Comparison of ENCODE assay signal across 8 mouse cellular contexts in genomic region chr8:122551265-122552051, GRCm38 (mm10). TPM values are rescaled to one million over a fixed set of nuclear protein-coding genes. Genes with fewer than 3 reads are reported as not detected.
DNase-seq lines count a peak whose midpoint lies in the region; ATAC-seq and TF ChIP-seq lines count a peak whose summit lies in the region.

Gene Piezo1 (minus strand): TSS chr8:122551329.

- TF ChIP-seq CTCF in CH12.LX (conservative IDR thresholded peaks at IDR 0.05 in 1 of 2, IDR thresholded peaks at IDR 0.05 in 1 of 2; ENCODE audit: low read depth in 2 of 2, low read length in 2 of 2), result peak; percentile 53 to 99
- TF ChIP-seq CTCF in lung, adult 2 months (IDR thresholded peaks at IDR 0.05; ENCODE audit: insufficient read depth, low read length), result peak; percentile 100

- H3K4me2 ChIP-seq in CH12.LX (ENCODE audit: insufficient read depth, low read depth, poor library complexity, severe bottlenecking), result peak within 1 kb of the TSS; percentile 67
- peak within 1 kb of the TSS; percentile 73 for H3K4me2 ChIP-seq in forebrain, embryonic 14.5 days (ENCODE audit: low read length)
- H3K4me2 ChIP-seq in neural tube, embryonic 15.5 days, result peak within 1 kb of the TSS; percentile 91

- TF ChIP-seq EP300 in CH12.LX (IDR thresholded peaks at IDR 0.05; ENCODE audit: low read length), result peak; percentile 18; the same call in 1 of the 2 replicates

- peaks cover 17% of the 10 kb centered on the region for H3K79me2 ChIP-seq in CH12.LX (replicated peaks; ENCODE audit: control insufficient read depth, extremely low read depth, insufficient read depth, poor library complexity, severe bottlenecking)

- peak; percentile 81 for TF ChIP-seq RAD21 in CH12.LX (IDR thresholded peaks at IDR 0.05; ENCODE audit: low read depth, low read length)

- TF ChIP-seq POLR2A in CH12.LX (IDR thresholded peaks at IDR 0.05; ENCODE audit: low read depth, low read length), result peak; percentile 85
- TF ChIP-seq POLR2A in lung, adult 2 months (IDR thresholded peaks at IDR 0.05; ENCODE audit: borderline replicate concordance, extremely low read depth, low read depth, low read length), result peak; percentile 91

- H3K36me3 ChIP-seq in CH12.LX (replicated peaks in 1 of 2; ENCODE audit: control insufficient read depth in 1 of 2, insufficient read depth in 1 of 2, low read length in 1 of 2), result peaks cover 0 to 2% of the 10 kb centered on the region in 2 experiments
- no peaks in the 10 kb centered on the region for H3K36me3 ChIP-seq in forebrain, embryonic 14.5 days (ENCODE audit: control insufficient read depth, insufficient read depth, low read length)
- H3K36me3 ChIP-seq in neural tube, embryonic 15.5 days, result no peaks in the 10 kb centered on the region

- peak within 1 kb of the TSS; percentile 31 for H3K9ac ChIP-seq in CH12.LX (ENCODE audit: insufficient read depth, low read depth)
- peak within 1 kb of the TSS; percentile 59 for H3K9ac ChIP-seq in forebrain, embryonic 14.5 days (ENCODE audit: low read length)
- H3K9ac ChIP-seq in neural tube, embryonic 15.5 days (replicated peaks), result peak within 1 kb of the TSS; percentile 53

- no peaks in the 10 kb centered on the region for H3K27me3 ChIP-seq in CH12.LX (replicated peaks)
- peaks cover 27% of the 10 kb centered on the region for H3K27me3 ChIP-seq in forebrain, embryonic 14.5 days (replicated peaks; ENCODE audit: control insufficient read depth, insufficient read depth, low read length)
- H3K27me3 ChIP-seq in neural tube, embryonic 15.5 days (replicated peaks), result peaks cover 39% of the 10 kb centered on the region

- H3K4me3 ChIP-seq in CH12.LX (replicated peaks in 1 of 3; ENCODE audit: low read depth in 2 of 3, low read length in 2 of 3, poor library complexity in 1 of 3), result peak within 1 kb of the TSS; percentile 69 to 86 (median 82)
- peak within 1 kb of the TSS; percentile 44 for H3K4me3 ChIP-seq in forebrain, embryonic 14.5 days (ENCODE audit: low read depth, low read length)
- H3K4me3 ChIP-seq in lung, adult 2 months (replicated peaks; ENCODE audit: extremely low read depth, low read depth, low read length), result peak within 1 kb of the TSS; percentile 71
- H3K4me3 ChIP-seq in neural tube, embryonic 15.5 days (replicated peaks), result peak within 1 kb of the TSS; percentile 54

- dilution Hi-C loops in CH12.LX (cut with MboI; ENCODE audit: extremely low pct_ligation_motif_present, extremely low pct_unique_long_range_greater_than_20kb, low sequenced_read_pairs), result no loop called here

- peaks cover 13 to 42% of the 10 kb centered on the region in 2 experiments for H3K4me1 ChIP-seq in CH12.LX (ENCODE audit: control insufficient read depth in 1 of 2, insufficient read depth in 2 of 2)
- H3K4me1 ChIP-seq in forebrain, embryonic 14.5 days (ENCODE audit: control insufficient read depth, insufficient read depth, low read length), result no peaks in the 10 kb centered on the region
- peaks cover 25% of the 10 kb centered on the region for H3K4me1 ChIP-seq in lung, adult 2 months (ENCODE audit: control insufficient read depth, insufficient read depth, low read length)
- H3K4me1 ChIP-seq in neural tube, embryonic 15.5 days, result peaks cover 18% of the 10 kb centered on the region

- ATAC-seq in forebrain, embryonic 14.5 days, result peak; percentile 65
- ATAC-seq in neural tube, embryonic 15.5 days (ENCODE audit: low FRiP score), result peak; percentile 38; the same call in 1 of the 2 replicates

- in situ Hi-C loops in CH12.LX (cut with MboI; ENCODE audit: low pct_ligation_motif_present, low pct_unique_long_range_greater_than_20kb, low sequenced_read_pairs), result no loop called here

- H3K27ac ChIP-seq in CH12.LX (ENCODE audit: insufficient read depth, low read depth), result peak within 1 kb of the TSS; percentile 53
- no peak within 1 kb of the TSS for H3K27ac ChIP-seq in forebrain, embryonic 14.5 days (ENCODE audit: low read depth, low read length)
- peak within 1 kb of the TSS; percentile 41 for H3K27ac ChIP-seq in neural tube, embryonic 15.5 days (replicated peaks)

- intact Hi-C loops in heart, postnatal 14 days (cut with DNase I), result loop anchor here (1.0 kb wide), 1 partner anchor 50 kb away; no protein-coding TSS in a partner anchor

- WGBS in forebrain, embryonic 14.5 days, result 11% methylated on average over 55 of the region's 56 CpGs
- WGBS in large intestine, adult 2 months, result 9% methylated on average over 56 of the region's 56 CpGs
- 9% methylated on average over 56 of the region's 56 CpGs for WGBS in lung, adult 2 months
- 23% methylated on average over 25 of the region's 56 CpGs for WGBS in neural tube, embryonic 15.5 days

- DNase-seq in CH12.LX (ENCODE audit: extremely low read depth), result peak; percentile 90
- DNase-seq in c-Kit-positive CD71-negative TER-119-negative erythroid progenitor cells, embryonic 14.5 days (ENCODE audit: low read depth), result peak; percentile 90
- peak; percentile 59 for DNase-seq in forebrain, embryonic 14.5 days (ENCODE audit: low spot score)
- DNase-seq in heart, postnatal 14 days, result peak; percentile 96 to 97
- DNase-seq in large intestine, adult 2 months (ENCODE audit: low read depth, low spot score), result peak; percentile 76
- peak; percentile 98 for DNase-seq in lung, adult 2 months
- peak; percentile 85 to 88 for DNase-seq in thymus, adult 18-20 months

- no peaks in the 10 kb centered on the region for H3K9me3 ChIP-seq in CH12.LX (replicated peaks; ENCODE audit: low read length)
- H3K9me3 ChIP-seq in forebrain, embryonic 14.5 days (replicated peaks; ENCODE audit: control insufficient read depth, low read length), result no peaks in the 10 kb centered on the region
- no peaks in the 10 kb centered on the region for H3K9me3 ChIP-seq in neural tube, embryonic 15.5 days (replicated peaks)

TF ChIP-seq in CH12.LX, 34 proteins besides CTCF, POLR2A, EP300 and RAD21:
- TF ChIP-seq MAZ (IDR thresholded peaks at IDR 0.05; ENCODE audit: low read depth, low read length), result peak; percentile 57; the same call in 1 of the 2 replicates
- no peak for TF ChIP-seq ETS1 (conservative IDR thresholded peaks at IDR 0.05; ENCODE audit: low read depth, low read length)
- peak; percentile 36; the same call in 1 of the 2 replicates for TF ChIP-seq MXI1 (IDR thresholded peaks at IDR 0.05; ENCODE audit: low read depth, low read length)
- TF ChIP-seq MAX (IDR thresholded peaks at IDR 0.05; ENCODE audit: low read length), result peak; percentile 67; the same call in 1 of the 2 replicates
- TF ChIP-seq CHD1 (IDR thresholded peaks at IDR 0.05; ENCODE audit: low read depth, low read length), result no peak
- TF ChIP-seq TBP (conservative IDR thresholded peaks at IDR 0.05; ENCODE audit: low read depth, low read length), result peak; percentile 68; the same call in 1 of the 2 replicates
- no peak for TF ChIP-seq JUN (IDR thresholded peaks at IDR 0.05; ENCODE audit: insufficient read depth, low read depth, low read length)
- TF ChIP-seq NRF1 (IDR thresholded peaks at IDR 0.05; ENCODE audit: low read depth, low read length), result peak; percentile 36; the same call in 1 of the 2 replicates
- TF ChIP-seq SIN3A (IDR thresholded peaks at IDR 0.05; ENCODE audit: low read length), result peak; percentile 27; the same call in 1 of the 2 replicates
- TF ChIP-seq RCOR1 (conservative IDR thresholded peaks at IDR 0.05; ENCODE audit: low read depth, low read length), result no peak
- TF ChIP-seq PAX5 (IDR thresholded peaks at IDR 0.05; ENCODE audit: low read length), result no peak
- no peak for TF ChIP-seq USF2 (conservative IDR thresholded peaks at IDR 0.05; ENCODE audit: low read depth, low read length)
- peak; percentile 70; the same call in 1 of the 2 replicates for TF ChIP-seq MYC (IDR thresholded peaks at IDR 0.05; ENCODE audit: low read depth, low read length)
- TF ChIP-seq MAFK (IDR thresholded peaks at IDR 0.05; ENCODE audit: insufficient replicate concordance, low read length), result no peak
- no peak for TF ChIP-seq ZNF384 (IDR thresholded peaks at IDR 0.05; ENCODE audit: low read depth, low read length)
- TF ChIP-seq UBTF (IDR thresholded peaks at IDR 0.05; ENCODE audit: low read depth, low read length), result peak; percentile 23; the same call in 1 of the 2 replicates
- TF ChIP-seq HCFC1 (IDR thresholded peaks at IDR 0.05; ENCODE audit: low read depth, low read length), result peak; percentile 39; the same call in 1 of the 2 replicates
- TF ChIP-seq ZMIZ1 (IDR thresholded peaks at IDR 0.05; ENCODE audit: low read depth, low read length), result no peak; the same call in 1 of the 2 replicates
- TF ChIP-seq POLR2AphosphoS2 (IDR thresholded peaks at IDR 0.05; ENCODE audit: low read depth, low read length), result no peak
- TF ChIP-seq NELFE (IDR thresholded peaks at IDR 0.05; ENCODE audit: low read depth, low read length), result peak; percentile 69; the same call in 1 of the 2 replicates
- TF ChIP-seq TCF12 (IDR thresholded peaks at IDR 0.05; ENCODE audit: low read depth, low read length), result peak; percentile 61
- TF ChIP-seq E2F4 (IDR thresholded peaks at IDR 0.05; ENCODE audit: insufficient replicate concordance, low read depth, low read length), result no peak
- no peak for TF ChIP-seq ZC3H11A (IDR thresholded peaks at IDR 0.05; ENCODE audit: low read depth, low read length)
- peak; percentile 91 for TF ChIP-seq BHLHE40 (IDR thresholded peaks at IDR 0.05; ENCODE audit: low read depth, low read length)
- no peak for TF ChIP-seq ZKSCAN1 (IDR thresholded peaks at IDR 0.05; ENCODE audit: borderline replicate concordance, low read depth, low read length)
- TF ChIP-seq MEF2A (IDR thresholded peaks at IDR 0.05; ENCODE audit: borderline replicate concordance, low read depth, low read length), result 0 out of 2 replicates have a peak, but pooled peaks have one; percentile 23
- TF ChIP-seq KAT2A (IDR thresholded peaks at IDR 0.05; ENCODE audit: insufficient replicate concordance, low read length), result no peak
- TF ChIP-seq SMC3 (IDR thresholded peaks at IDR 0.05; ENCODE audit: low read depth, low read length), result peak; percentile 91
- TF ChIP-seq CHD2 (IDR thresholded peaks at IDR 0.05; ENCODE audit: low read length), result no peak

RNA-seq across cellular contexts. Expression of gene Piezo1, which starts in this region (rescaled TPM):
- total RNA-seq in CH12.LX (2012; rRNA removed), result 52.1 and 59.7 TPM in 2 replicates
- total RNA-seq in CH12.LX (2014; rRNA removed), result 15.1 and 21.1 TPM in 2 replicates
- 26.5 and 41.6 TPM in 2 replicates for polyA plus RNA-seq in CH12.LX (2012; ENCODE audit: insufficient read length, low read depth)
- polyA plus RNA-seq in forebrain, embryonic 14.5 days (2014; fragmentation: Nextera tagmentation; extraction: Ambion mirVana), result 1.2 and 1.6 TPM in 2 replicates
- 10 to 100 TPM; 27.2 to 30.2 TPM for total RNA-seq in heart, postnatal 14 days (2021)
- polyA plus RNA-seq in large intestine, adult 2 months (2012; rRNA removed), result 35.4 and 38.3 TPM in 2 replicates
- 192 and 213 TPM in 2 replicates for polyA plus RNA-seq in lung, adult 2 months (2012; rRNA removed)
- 2.1 and 5.1 TPM in 2 replicates for polyA plus RNA-seq in neural tube, embryonic 15.5 days (2015; fragmentation: Nextera tagmentation; extraction: Ambion mirVana)
